ENCODE assay signal across 15 mouse cellular contexts in genomic region chr10:21918016-21918749, GRCm38 (mm10).
"Had no signal": no experiment of that assay in that cellular context is flagged by ENCODE, and none has a peak within 500 bp of the region (broad histone marks: within the 10 kb centered on the region; RNA-seq: fewer than 3 reads in every experiment).

No protein-coding gene starts in this region.

- DNase-seq: kidney, postnatal 36 days; layer of hippocampus, adult 9-11 months; layer of hippocampus, postnatal 36 days; lung, embryonic 14.5 days; lung, postnatal 10 days; lung, postnatal 4 days; midbrain, embryonic 14.5 days; thymus, adult 2 months; thymus, postnatal 25 days had no signal

- ATAC-seq: liver, embryonic 12.5 days had no signal

- H3K4me3 ChIP-seq: limb, embryonic 15.5 days; liver, embryonic 12.5 days; midbrain, embryonic 10.5 days; myocyte; neural tube, embryonic 12.5 days had no signal

- H3K9me3 ChIP-seq: limb, embryonic 15.5 days; liver, embryonic 12.5 days; midbrain, embryonic 10.5 days; neural tube, embryonic 12.5 days had no signal

- H3K9ac ChIP-seq: limb, embryonic 15.5 days; liver, embryonic 12.5 days; lung, embryonic 14.5 days; neural tube, embryonic 12.5 days had no signal

- H3K27ac ChIP-seq: limb, embryonic 15.5 days; liver, embryonic 12.5 days; midbrain, embryonic 10.5 days; neural tube, embryonic 12.5 days; stomach, postnatal 0 days had no signal

- H3K4me2 ChIP-seq: limb, embryonic 15.5 days; liver, embryonic 12.5 days; lung, embryonic 14.5 days; neural tube, embryonic 12.5 days had no signal

- H3K27me3 ChIP-seq: limb, embryonic 15.5 days; liver, embryonic 12.5 days; neural tube, embryonic 12.5 days had no signal

- H3K36me3 ChIP-seq: limb, embryonic 15.5 days; liver, embryonic 12.5 days; midbrain, embryonic 10.5 days; neural tube, embryonic 12.5 days had no signal

- H3K4me1 ChIP-seq: liver, embryonic 12.5 days had no signal
